Mouse (Mus musculus): ENCODE results near the gene Wdr83.
A peak's percentile ranks its signal among the peaks of the same experiment; 100 is the strongest.

The Wdr83 gene

DNA sequence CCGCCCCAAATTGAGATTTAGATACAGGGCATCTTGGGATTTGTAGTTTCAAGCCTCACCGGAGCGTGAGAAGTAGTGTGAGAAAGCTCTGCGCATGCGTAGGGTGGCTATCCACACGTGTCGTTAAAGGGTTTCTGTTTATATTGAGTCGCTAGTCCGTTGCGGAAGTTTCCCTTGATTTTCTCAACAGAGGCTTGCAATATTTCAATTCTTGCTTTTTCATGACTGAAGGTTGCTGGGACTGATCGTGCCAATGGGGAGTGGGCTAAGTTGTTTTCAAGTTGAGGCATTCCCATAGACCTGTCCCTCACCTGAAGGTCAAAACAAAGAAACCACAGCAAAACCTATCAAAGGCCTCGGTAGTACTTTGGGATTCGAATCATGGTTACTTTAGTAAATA, 46.3 kb downstream of the Wdr83 start:
- DNase-seq (ENCODE audit: low read depth) = peak; percentile 82

DNA sequence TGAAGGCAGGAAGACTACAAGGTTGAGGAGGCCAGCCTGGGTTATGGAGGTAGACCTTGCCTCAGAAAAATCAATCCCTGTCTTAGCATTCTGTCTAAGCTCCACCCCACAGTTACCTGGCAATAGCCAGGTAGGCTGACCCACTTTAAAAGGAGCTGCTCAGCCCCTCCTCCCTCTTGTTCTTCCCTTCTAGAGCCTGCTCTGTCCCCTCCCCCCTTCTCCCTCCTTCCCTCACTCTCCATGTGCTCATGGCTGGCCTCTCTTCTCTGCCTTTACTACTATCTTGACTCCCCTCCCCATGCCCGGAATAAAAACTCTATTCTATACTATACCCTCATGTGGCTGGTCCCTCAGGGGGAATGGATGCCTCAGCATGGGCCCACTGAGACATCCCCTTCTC, 47.2 kb downstream of the Wdr83 start:
- no peak for DNase-seq (ENCODE audit: low read depth)

DNA sequence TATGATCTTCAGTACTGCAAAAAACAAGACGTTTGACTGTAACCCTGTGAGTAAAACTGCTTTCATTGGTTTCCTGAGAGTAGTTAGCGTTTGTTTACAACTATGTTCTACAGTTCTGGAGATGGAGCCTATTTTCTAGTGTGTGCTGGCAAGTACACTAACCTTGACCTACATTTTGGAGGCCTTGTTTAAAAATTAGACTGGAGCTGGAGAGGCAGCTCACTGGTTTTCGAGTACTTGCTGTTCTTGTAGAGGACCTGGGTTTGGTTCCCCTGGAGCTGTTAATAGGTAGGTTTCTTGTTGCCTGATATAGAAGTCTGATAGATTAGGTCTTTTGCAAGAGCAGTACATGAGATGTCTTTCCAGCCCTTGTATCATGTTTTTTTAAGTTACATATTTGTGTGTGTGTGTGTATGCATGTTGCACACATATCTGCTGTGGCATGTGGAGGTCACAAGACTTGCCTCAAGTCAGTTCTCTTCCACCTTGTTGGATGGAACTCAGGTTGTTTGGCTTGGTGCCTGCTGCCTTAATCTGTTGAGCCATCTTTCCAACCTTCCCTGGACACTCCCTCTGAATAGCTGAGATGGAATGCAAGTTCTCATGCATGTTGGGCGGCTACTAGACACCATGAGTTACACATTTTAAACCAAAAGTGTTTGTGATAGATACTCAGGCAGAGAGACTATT, 48.3 kb downstream of the Wdr83 start:
- DNase-seq (ENCODE audit: low read depth) = no peak

DNA sequence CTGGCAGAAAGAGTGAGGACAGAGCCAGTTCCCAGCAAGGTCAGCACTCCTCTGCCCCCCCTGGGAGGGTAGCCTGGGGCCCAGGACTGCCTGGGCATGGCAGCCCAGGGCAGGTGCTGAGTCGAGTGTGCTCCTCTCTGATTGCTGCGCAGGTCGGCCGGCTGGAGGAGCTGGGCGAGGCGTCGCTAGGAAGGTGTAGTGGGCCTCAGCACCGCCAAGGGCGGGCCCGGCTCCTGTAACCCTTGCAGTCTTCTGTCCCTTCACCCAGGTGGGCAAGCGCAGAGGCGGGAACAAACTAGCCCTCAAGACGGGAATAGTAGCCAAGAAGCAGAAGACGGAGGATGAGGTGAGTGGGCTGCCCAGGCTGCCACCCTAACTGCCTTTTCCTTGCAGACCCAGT, 51.8 kb downstream of the Wdr83 start:
- no peak for DNase-seq (ENCODE audit: low read depth)

GRCm38 (mm10) chr8:85027922-85028321, 53.2 kb downstream of the Wdr83 start:
- DNase-seq (ENCODE audit: low read depth) = peak; percentile 21

DNA sequence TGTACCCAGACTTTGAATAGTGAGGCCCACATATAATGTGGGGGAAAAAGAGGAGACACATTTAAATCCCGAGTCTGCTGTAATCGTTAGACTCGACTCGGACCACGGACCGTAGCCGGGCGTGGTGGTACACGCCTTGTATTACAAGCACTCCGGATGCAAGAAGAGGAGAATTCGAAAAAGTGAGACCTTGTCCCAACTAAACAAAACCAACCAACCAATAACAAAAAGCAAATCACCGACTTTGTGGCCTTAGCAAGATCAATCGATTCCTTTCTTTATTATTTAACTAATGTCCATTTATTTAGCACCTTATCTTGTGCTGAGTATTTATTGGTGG, 53.6 kb downstream of the Wdr83 start:
- peak; percentile 22 for DNase-seq (ENCODE audit: low read depth)

DNA sequence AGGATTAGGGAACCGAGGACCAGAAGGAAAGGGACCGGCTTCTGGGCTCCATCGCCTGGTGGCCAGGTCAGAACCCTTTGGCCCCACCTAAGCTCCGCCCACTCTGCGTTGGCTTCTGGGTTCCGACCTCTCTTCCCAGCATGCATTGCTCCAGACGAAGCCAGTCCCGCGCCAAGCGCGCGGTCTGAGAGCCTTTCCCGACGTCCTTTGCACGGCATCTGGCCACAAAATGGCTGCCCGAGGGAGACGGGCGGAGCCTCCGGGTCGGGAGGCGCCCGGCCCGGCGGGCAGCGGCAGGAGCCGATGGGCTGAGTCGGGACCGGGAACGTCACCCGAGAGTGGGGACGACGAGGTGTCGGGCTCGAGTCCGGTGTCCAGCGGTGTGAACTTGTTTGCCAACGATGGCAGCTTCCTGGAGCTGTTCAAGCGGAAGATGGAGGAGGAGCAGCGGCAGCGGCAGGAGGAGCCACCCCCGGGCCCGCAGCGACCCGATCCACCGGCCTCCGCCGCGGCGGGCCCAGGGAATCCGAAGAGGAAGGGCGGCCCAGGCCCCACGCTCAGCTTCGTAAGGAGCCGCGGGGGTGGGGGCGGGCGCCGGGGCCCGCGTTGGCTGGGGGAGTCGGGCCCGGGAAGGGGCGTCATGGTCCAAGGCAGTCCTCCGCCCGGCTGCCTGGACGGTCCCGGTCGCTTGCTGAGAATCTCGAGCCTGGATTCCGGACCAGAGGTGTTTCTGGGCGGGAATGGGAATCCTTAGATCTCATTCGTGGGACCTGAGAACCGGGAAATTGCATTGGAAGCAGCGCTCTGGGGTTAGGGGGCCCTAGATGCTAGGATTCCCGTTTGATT, 54.2 kb downstream of the Wdr83 start, which contains the start of gene Trir:
TSS of gene Trir (plus strand) at position 154 of the 846 bp plus-strand sequence.
- peak; percentile 98 for DNase-seq (ENCODE audit: low read depth)

- peak; percentile 93 for DNase-seq (ENCODE audit: low read depth)
These were observed 55.8 kb downstream of the Wdr83 start, which contains the start of gene Asna1 for GRCm38 (mm10) chr8:85025098-85025932. TSS of gene Asna1 (minus strand) at chr8:85025281.

Measured in c-Kit-positive CD71-positive TER-119-negative erythroid progenitor cells, embryonic 14.5 days (primary cell).